Mouse (Mus musculus) adrenal gland, adult 8-10 months (tissue): ENCODE measurements at regions not wholly inside any gene's neighbourhood (a gene's known extent, or its start where the extent isn't known, plus 50 kb on each side); places are given as distances from the start of the nearest gene placed in this dataset.

ENCODE experiments used
- DNase-seq: peaks from one replicate; pipeline ENCODE4 v3.0.0; 2022

DNA sequence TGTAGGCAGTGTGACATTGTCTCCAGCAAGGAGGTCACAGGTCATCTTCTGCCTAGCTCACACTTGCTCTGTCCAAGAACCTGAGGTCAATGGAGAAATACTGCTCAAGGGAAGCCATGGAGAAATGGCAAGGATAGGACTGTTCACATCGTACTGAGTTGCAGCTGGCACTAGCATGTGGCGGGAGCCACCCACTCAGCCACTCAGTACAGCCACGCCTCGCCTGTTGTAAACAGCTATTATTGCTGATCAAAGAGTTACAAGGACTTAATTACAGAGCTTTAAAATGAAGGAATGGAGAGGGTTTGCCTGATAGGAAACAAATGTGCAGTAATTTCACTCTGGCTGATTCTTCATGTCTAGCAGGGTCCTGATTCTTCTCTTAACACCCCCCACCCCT lies 64.8 kb downstream of the Dll1 start:
- no peak for DNase-seq

DNA sequence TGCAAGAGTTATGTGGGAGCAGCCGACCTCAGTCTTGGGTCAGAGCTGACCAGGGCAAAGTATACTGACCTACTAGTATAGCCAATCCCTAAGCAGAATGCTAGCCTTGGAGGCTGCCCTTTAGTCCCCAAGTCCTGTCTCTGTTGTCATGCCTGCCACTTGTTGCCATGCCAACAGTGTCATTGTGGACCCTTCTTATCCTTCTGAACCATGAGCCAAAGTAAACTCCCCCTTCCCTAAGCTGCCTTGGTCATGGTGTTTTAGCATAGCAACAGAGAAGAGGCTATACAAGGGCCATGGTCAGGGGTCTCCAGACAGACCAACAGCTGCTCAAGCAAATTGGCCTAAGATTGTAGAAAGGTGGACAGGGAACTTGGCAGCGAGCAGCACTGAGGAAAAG lies 66.2 kb downstream of the Dll1 start:
- no peak for DNase-seq

DNA sequence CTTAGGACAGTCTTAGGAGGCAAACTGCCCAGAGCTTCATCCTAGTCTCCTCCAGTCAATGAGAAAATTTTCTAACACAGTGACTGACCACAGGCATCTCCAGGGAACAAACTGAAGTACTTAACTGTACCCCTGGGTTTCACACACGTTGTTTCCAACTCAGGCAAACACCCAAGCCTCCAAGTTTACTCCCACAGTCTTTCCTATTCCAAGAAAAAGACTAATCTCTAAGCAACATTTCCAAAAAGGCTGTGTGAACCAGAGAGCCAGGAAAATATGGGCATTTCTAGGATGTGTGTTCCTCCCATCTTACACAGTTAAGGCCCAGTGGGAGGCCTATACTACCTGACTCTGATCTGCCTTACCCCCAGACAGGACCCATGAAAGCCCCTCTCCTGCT lies 74.6 kb downstream of the Dll1 start:
- no peak for DNase-seq

DNA sequence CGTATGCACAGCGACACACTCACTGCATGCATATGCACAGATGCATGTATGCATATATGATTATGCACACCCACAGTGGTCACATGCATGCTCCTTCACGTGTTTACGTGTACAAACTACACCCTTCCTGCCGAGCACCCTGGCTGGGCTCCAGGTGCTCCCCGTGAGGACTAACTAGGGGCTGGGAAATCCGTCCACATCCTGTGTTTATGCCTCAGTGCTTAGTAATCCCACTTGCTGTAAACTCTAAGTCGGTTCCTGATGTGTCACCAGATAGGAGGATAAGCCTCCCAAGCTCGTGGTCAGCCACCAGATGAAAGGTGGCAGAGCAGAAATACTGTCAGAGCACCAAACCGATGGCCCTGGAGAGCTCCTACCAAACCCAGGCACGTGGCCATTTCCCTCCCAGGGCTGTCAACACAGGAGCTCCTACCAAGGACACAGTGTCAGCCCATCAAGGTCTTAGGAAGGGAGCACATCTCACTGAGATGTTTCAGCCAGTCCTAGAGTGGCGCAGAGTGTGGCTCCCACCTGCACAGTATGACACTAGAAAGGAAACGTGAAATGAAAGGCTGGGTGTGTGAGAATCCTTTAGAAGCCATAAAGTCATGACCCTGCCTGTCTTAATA lies 76.8 kb downstream of the Dll1 start:
- peak; percentile 83 for DNase-seq

DNA sequence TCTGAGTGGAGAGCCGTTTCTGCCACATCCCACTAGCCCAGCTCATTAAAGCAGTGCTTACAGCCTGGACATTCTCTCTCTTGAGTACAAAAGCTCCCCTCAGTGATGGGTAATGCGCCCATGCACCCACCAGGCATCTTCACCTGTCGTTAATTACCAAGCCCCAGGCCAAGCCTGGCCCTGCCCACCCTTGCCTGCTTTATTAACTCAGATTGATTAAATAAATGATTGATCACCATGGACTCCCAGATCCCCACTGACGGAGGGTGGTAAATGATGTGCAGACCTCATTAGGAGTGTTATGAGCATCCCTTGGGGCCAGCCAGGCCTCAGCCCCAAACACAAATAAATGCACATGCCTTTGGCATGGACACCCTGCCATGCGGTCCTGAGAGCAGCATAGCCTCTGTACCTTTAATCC lies 82.5 kb downstream of the Dll1 start:
- no peak for DNase-seq

DNA sequence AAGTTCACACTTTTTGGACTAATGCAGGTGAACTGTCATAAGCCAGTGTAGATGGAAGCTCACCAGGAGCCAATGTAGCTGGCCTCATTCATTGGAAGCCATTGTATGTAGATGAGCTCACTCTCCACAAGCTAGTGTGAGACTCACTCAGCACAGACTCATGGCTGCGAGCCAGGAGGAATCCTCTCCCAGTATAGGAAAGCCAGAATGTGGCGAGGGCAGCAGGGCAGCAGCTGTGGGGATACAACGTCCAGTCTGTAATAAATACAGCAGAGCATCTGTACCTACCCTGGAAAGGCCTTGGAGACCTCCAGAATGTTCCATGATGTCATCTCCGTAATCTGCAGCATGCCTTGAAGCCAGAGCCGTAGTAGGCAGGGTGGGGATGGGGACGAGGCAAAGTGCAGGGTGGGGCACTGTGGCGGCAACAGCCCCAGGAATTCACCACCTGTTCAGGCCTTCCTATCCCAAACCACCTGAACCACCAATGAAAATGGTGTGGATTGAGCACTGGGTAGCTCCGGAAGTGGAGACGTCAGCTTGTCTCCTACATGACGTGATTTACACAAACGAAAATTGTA lies 84.1 kb downstream of the Dll1 start:
- DNase-seq: no peak

DNA sequence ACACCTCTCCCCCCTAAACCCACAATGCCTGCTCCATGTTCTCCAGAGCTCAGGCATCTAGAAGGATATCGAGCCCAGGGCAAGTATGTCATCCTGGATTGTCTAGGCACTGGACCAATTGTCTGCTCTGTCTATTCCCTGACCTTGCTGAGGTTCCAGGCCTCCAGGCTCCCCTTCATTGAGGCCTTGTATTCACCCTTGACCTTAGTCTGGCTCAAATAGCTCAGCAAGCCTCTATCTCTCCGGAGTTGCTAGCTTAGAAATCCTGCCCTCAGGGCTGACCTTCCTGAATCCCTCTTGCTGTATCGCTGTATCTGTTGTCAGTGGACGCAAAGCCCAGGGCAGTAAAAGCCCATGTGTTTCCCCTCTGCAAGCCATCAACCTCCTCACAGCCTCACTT lies 85.0 kb downstream of the Dll1 start:
- DNase-seq: peak; percentile 54

DNA sequence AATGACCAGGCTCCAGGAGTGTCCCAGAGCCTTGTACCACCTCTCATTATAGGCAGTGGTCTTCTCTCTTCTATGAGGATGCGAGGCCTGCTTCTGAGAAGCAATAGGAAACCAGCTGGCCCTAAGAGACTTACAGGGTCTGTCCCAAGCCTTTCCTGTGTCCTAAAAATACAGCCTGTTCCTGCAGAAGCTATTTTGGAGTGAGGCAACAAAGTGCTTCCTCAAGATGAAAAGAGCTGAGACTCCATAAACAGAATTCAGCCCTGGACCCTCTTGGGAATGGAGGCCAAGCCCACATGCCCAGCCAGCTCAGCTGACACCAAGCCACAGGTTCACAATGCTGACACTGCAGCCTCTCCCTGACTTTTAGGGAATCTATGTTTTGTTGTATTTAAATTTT lies 86.3 kb downstream of the Dll1 start:
- no peak for DNase-seq

DNA sequence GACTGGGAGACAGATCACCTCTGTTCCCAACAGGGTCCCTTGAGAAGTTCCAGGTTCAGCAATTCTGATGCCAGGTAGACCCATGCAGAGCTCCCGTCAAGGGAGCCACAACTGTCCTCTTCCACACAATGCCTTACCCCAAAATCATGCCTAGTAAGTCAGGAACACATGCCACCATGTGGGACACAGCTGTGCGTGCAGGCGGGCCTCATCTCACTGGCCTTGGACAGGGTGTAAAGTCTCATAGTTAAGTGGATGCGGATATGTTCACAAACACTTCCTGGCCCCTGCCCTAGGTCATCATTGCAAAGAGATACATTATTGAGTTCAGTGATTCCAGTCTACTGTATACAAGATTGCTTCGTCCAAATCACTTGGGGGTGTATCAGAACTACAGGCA lies 87.6 kb downstream of the Dll1 start:
- DNase-seq: no peak

DNA sequence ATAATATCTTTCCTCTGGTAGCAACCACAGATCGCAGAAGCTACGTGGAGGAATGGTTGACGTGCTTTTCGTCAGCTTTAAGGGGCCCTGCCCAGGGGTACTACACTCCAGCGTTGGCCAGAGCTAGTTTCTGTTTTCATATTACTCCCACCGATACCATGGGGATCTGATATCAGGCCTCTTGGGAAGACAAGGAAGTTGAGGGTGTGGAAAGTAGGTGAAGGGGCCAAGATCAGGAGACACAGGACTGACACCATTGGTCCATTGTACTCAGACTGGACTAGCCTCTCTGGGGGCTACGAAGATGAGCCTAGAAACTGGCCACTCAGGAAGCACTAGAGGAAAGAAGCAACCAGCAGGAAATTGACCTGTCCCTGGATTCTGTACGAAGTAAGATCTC lies 88.0 kb downstream of the Dll1 start:
- DNase-seq: no peak

DNA sequence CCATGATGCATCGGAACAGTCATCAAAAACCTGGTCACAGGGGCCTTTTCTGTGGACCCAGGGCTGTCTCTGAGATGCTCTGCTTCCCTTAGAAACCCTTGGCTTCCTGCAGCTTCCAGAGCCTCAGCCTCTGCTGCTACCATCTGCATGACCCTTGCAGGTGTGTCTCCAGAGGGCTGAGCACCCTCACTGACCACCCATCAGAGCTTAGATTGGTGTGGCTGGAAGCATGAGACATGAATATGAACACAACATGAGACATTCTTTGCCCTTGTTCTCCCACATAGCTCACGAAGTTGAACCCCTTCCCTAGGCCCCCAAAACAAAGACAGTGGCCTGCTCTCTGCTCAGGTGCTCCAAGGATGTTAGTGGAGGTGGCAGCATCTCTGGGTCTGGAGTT lies 90.1 kb downstream of the Dll1 start:
- DNase-seq: no peak

DNA sequence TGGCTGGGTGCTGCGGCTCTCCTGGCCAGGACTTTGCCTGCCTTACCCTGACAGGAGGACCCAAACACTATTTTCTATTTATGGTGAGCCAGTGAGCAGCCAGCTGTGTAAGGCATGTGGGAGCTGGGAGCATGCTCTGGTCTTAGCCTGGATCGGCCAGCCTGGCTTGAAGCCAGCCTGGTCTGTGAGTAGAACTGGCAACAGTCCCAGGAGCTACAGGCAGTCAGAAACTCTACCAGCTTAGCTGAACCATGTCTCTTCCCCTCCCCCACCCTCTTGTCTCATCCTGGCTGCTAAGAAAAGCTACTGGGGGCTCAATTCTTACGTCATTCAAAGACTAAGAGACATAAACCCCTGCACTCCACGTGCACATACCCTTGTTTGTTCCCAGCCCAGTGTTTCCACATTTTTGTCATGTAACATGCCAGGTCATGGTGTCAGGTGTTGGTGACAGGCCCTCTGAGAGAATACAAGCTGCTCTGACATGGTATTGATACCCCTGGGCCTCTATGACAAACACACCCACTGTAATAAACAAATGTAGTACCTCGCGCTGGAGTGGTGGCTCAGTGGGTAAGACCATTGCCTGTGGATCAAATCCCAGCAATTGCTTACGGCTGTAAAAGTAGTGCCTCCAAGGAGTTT lies 91.2 kb downstream of the Dll1 start:
- peak; percentile 62 for DNase-seq

DNA sequence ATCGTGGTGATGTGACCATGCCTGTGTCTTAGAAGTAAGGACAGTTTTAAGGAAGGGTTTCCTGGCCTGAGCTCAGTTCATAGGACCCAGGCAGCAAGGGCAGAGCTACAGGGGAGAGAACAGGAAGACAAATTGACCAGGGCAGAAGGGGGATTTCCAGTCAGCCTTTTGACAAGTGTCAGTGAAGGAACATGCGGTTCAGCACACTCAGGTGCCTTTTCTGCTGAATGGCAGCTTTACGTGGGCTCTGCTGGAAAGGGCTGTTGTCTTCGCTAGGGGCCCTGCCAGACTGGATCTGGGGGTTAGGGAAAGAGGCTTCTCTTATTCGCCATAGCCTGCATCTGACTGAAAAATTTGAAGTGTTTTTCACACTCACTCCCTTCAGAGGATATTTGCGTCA lies 106.8 kb downstream of the Dll1 start:
- no peak for DNase-seq

DNA sequence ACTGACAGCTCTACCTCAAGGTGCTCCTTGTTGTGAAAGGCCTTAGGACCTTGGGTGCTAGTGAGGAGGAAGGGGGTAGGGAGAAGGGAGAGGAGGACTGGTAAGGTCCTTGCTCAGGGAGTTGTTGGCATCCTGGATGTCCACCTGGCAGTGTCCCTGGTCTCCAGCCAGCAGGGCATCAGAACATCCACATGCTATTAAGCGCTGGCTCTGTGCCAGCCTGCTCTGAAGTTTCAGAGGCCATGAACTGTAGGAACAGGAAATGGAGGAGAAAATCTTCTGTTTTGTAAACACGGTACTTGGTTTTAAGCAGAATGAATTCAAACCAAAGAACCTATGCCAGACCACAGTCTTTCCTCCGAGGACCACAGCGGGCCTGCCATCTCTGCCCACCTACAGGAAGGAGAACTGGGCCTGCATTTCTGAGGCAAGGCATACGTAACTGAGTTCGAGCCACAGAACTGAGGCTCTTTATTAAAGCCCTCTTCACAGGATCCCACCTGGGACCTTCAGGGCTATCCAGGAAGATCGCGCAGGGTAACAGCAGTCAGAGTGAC lies 107.5 kb downstream of the Dll1 start:
- DNase-seq: no peak

DNA sequence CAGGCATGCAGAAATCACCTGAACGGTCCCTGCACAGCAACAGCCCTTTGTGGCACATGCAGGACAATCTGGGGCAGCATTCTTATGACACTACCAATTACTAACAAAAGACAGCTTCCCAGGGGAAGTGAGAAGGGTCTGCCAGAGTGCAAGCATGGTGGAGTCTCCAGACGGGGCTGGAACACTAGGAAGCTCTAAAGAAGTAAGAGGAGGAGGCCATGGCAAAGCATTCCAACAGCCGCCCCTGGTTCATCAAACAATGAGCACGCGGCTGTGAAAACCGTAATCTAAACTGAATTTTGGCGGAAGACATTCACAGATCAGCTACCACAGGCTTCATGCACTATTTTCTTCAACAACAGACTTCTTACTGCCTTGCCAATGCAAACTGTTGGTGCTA lies 109.0 kb downstream of the Dll1 start:
- no peak for DNase-seq

DNA sequence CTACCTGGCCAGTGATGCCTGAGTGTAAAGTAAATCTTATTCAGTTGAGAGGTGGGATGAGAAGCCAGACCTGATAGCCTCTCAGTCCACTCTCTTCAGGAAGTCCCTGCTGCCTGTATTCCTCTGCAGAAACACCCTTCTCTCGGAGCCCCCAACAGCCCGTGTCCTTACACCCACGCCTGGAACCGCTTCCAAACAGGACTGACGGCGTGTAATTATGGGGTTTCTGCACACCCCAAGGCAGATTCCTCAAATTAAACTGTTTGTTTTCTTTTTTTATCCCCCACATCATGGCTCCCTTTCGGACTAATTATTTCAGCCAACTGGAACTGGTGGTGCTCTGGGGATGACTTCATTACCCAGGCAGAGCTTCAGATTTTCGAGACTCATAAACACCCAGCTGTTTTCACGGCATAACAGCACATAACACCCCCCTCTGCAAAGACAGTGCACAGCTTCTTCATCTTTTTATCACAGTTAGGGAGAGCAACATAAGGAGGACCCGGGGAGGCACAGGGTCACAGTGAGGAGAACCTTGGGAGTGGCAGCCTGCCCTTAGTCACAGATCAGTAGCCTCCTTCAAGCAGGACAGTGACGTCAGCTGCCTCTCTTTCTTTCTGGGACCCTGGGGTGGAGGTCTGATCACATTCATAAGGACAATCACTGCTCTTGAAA lies 117.1 kb downstream of the Dll1 start:
- DNase-seq: no peak

DNA sequence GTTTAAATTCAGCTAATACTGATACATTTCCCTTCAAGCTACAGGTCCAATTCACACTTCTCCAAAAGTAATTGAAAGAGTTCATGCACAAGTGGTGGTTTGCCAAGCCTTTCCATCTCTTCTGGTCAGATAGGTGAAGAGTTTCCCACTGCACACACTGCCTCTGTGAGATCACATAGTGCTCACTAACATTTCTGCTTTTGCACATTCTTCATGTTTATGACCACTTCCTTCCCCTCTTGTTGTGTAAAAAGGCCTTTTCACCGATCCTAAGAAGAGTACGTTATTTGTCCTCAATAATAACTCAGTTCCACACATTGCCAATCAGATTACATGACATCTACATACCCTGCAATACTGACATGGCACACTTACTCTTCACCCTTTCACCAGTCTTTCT lies 120.8 kb downstream of the Dll1 start:
- DNase-seq: no peak

DNA sequence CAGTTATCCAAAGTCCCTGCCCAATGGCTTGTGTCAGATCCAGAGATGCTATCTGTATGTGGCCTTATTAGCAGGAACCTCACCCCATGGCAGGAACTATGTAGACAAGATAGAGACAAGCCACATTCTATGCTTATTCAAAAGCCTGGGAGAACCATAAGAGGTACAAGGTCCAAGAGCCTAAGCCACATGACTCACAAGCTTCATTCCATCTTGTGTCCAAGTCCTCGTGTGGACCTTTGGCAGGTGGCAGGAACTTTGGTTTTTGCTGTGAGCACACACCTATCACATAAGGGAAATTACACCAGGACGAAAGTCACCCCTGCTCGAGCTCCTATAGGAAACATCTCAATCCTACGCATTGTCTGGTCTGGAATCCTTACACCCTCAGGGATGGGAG lies 122.9 kb downstream of the Dll1 start:
- no peak for DNase-seq

DNA sequence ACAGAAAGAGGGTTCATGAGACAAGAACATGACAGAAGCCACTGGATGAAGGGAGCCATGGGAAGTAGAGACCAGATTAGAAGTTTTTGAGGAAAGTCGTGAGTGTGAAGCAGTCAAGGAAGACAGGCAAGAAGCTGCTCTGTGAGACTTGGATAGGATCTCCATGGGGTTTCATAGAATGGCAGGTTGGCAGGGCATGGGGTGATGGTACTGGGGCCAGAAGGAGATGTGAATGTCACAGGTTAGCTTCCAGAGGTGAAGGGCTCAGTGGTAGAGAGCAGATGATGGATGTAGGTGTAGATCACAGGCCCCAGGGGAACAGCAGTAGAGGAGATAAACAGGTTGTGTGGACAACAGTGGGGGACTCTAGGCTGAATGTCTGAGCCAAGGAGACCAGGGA lies 123.4 kb downstream of the Dll1 start:
- no peak for DNase-seq

DNA sequence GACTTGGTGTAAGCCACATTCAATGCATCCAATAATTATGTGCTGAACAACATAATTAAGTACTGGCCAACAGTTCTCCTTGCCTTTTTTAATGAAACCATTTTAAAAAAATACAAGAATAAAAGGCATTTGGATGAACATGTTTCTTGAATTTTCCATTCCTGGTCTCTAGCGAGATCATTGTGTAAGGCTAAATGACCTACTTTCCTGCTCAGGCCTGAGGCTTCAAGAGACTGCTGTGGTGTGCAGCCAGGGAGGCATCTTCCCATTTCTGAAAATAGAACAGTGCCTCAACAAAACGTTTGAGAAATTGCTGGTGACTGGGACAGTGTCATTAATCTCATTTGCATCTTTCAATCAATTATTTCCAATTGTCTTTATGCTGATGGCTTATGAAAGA lies 124.5 kb downstream of the Dll1 start:
- no peak for DNase-seq

DNA sequence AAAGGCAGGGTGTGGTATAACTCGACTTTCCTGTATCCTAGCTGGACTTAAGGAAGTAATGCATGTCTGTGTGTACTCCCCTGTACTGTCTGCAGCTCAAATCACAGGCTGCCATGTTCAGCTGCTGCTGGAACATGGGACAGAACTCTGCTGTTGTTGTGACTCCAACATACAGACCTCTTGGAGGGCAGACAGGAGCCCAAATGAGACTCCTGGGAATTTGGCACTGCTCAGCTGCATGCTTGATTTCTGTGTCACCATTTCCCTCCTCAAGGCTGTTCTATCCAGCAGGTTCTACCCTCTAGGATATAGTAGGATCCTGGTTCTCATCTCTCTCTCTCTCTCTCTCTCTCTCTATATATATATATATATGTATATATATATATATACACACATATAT lies 125.0 kb downstream of the Dll1 start:
- no peak for DNase-seq

DNA sequence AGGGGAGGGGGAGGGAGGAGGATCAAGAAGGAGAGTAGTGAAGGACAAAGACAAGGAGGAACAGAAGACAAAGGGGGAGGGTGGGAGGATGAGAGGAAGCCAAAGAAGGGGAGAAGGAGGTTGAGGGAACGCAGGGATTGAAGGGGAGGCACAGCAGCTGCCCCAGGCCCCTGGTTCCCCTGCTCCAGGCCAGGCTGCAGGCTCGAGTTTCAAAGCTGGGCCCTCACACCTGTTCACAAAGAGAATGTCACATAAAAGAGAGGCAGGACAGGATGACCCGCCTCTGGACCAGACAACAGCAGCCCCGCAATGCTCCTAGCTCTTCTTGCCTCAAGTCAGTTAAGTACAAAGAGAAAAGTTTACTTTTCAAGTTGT lies 128.3 kb downstream of the Dll1 start:
- no peak for DNase-seq

DNA sequence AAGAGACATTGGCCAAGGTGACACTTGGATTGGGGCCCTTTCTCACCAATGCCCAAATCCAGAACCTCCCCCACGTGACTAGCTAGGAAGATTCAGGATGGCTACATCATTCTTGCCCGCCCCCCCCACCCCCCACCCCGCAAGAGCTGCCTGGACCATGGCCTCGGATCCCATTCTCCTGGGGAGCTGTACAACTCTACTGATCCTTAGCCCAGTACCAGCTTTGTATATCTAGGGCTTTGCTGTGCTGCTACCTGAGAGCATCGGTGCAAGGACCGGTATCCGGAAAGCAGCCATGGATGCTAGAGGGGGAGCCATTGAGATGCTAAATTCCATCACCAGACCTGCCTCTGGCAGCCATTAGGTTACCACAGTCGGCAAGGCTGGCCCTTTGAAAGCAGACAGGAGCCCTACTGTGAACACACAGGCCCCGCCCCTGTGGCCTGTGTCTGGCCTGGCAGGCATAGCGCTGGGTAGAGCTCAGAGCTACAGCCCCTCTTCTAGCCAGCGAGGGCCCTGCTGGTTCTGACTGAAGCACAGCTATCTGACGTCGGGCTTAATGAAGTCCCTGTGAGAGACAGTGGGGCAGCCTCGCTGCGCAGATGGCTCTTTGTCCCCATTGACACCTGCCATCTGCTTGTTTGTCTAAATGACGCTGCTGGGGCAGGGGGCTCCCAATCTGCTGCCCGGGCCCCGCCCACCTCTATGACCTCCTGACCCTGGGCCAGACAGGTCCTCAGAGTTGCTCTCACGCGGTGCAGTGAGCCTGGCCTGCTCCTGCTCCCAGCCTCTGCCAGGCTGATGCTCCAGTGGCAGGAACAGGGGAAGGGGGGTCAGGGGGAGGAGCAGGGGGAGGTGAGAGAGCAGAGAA lies 128.9 kb downstream of the Dll1 start:
- DNase-seq: no peak
